Mouse (Mus musculus) small intestine, adult 2 months (tissue): ENCODE data around the gene Rxra. TPM values are rescaled to one million over a fixed set of nuclear protein-coding genes. Genes with fewer than 3 reads are reported as not detected.
A peak's percentile ranks its signal among the peaks of the same experiment; 100 is the strongest.

Source experiments
- H3K27ac ChIP-seq: fragments of 200-500 bp; 2 replicates; pipeline ENCODE4 v1.5.1; 2012; ENCODE audit warnings: low read depth, low read length, control low read depth, inconsistent platforms; ENCODE audit not compliant: insufficient read depth
- H3K27me3 ChIP-seq: fragments of 200-500 bp; 2 replicates; pipeline ENCODE4 v1.6.1; 2012; ENCODE audit warnings: mild to moderate bottlenecking, moderate library complexity, low read length, inconsistent platforms; ENCODE audit not compliant: control insufficient read depth, insufficient read depth
- H3K36me3 ChIP-seq: fragments of 200-500 bp; 2 replicates; pipeline ENCODE4 v1.6.1; 2012; ENCODE audit warnings: mild to moderate bottlenecking, low read length, control low read depth, inconsistent platforms; ENCODE audit not compliant: control insufficient read depth, insufficient read depth
- H3K4me1 ChIP-seq: fragments of 200-500 bp; 2 replicates; pipeline ENCODE4 v1.6.1; 2012; ENCODE audit warnings: low read length, inconsistent platforms, mixed read lengths; ENCODE audit not compliant: control insufficient read depth, insufficient read depth, insufficient read length
- H3K4me3 ChIP-seq: fragments of 200-500 bp; 2 replicates; pipeline ENCODE4 v1.5.1; 2012; ENCODE audit warnings: low read depth, mild to moderate bottlenecking, control low read depth, inconsistent platforms, low read length, moderate library complexity
- CTCF ChIP-seq: fragments of 200-500 bp; IDR thresholded peaks from 2 replicates; pipeline ENCODE4 v1.5.1; 2012; ENCODE audit warnings: low read depth, mild to moderate bottlenecking, control low read depth, inconsistent platforms, low read length, moderate library complexity, mixed read lengths; ENCODE audit not compliant: insufficient replicate concordance, insufficient read length; ENCODE audit errors: extremely low read depth
- POLR2A ChIP-seq: fragments of 200-500 bp; IDR thresholded peaks from 2 replicates; pipeline ENCODE4 v1.6.1; 2012; ENCODE audit warnings: low read depth, mild to moderate bottlenecking, control low read depth, inconsistent platforms, low read length, moderate library complexity
- WGBS: fragments of 180-500 bp; shearing (Covaris S2); methylation state at CpG from one replicate; pipeline ENCODE4 v1.1.7; 2018; 5-methylcytosine and 5-hydroxymethylcytosine counted together
- polyA plus RNA-seq: library from polyadenylated mRNA; depleted of rRNA; stranded (reverse); fragments of >200 nt; gene quantifications from 2 replicates; pipeline ENCODE4 v1.2.3, GENCODE M21; 2012

The Rxra gene
- polyA plus RNA-seq, 1 experiment, result 110 TPM

DNA sequence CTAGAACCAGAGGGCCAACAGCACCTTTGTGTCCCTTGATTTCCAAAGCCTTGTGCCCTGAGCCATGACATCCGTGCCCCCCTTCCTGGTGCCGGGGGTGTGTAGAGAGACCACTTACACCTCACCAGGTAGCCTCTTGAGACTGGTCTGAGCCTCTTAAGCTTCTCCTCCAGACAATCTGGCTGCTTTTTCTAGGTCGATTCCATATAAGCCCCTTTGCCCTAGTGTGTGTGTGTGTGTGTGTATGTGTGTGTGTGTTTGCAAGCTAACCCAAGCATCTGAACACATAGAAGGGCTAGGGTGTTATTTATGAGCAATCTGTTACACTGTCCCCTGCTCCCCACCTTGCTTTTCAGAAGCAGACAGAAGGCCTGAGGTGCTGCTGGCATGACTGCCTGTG is 62.2 kb downstream of the Rxra start:
- Histone ChIP-seq H3K36me3 (peaks cover 40% of the 10 kb centered on the region), H3K4me3 (no peak overlapping the region), H3K27ac (no peak overlapping the region), H3K4me1 (peaks cover 3% of the 10 kb centered on the region), H3K27me3 (no peaks in the 10 kb centered on the region)
- no peak for TF ChIP-seq POLR2A
- no peak for TF ChIP-seq CTCF
- WGBS, result 91% methylated on average over 3 of the region's 3 CpGs

DNA sequence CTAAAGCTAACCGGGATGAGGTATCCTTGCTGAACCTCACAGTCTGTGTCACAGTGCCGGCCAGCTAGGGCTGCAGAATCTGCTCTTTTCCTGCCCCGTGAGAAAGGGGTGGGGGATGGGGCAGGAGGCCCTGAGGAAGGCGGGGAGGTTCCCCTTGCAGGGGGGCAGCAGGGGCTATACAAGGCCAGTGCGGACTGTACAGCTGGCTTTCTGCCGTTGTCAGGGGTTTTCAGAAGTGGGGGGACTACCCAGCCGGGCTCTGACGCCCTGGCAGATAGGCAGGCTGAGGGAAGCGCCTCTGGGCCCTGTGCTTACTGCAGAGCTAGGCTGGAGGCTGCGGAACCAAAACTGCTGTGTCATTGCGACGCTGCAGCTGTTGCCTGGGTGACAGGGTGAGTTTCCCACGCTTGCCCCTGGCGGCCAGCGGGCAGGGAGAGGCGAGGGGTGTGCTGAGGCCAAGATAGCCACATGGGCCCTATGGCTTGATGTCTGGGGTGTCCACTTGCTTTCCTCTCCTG is 63.9 kb downstream of the Rxra start:
- TF ChIP-seq CTCF (no peak), POLR2A (no peak)
- no peak overlapping the region for H3K4me3 ChIP-seq
- WGBS, result 48% methylated on average over 16 of the region's 16 CpGs
- H3K36me3 ChIP-seq, result peaks cover 47% of the 10 kb centered on the region
- H3K4me1 ChIP-seq, result peaks cover 5% of the 10 kb centered on the region
- H3K27ac ChIP-seq, result peak overlapping the region; percentile 20
- H3K27me3 ChIP-seq, result no peaks in the 10 kb centered on the region

DNA sequence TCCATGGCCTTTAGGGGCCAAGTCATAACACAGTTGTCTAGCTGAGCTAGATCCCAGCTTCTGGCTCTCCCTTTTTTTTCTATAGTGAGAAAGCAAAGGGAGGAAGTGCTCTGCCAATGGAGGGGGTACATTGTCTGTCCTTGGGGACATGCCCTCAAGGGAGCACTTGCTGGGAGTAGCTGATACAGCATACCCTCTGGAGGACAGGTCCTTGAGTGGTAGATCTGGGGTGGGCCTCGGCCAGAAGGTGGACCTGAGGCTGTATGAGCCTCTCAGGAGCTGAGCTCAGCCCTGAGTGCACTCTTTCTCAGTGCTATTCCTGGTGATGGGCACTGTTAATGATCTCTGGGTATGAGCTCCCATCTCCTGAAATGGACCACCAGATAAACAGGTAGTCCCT is 66.9 kb downstream of the Rxra start:
- H3K4me3 ChIP-seq, result no peak overlapping the region
- peaks cover 11% of the 10 kb centered on the region for H3K4me1 ChIP-seq
- H3K36me3 ChIP-seq, result peaks cover 50% of the 10 kb centered on the region
- no peak for TF ChIP-seq CTCF
- TF ChIP-seq POLR2A, result no peak
- H3K27me3 ChIP-seq, result no peaks in the 10 kb centered on the region
- 90% methylated on average over 1 of the region's 1 CpGs for WGBS
- no peak overlapping the region for H3K27ac ChIP-seq

DNA sequence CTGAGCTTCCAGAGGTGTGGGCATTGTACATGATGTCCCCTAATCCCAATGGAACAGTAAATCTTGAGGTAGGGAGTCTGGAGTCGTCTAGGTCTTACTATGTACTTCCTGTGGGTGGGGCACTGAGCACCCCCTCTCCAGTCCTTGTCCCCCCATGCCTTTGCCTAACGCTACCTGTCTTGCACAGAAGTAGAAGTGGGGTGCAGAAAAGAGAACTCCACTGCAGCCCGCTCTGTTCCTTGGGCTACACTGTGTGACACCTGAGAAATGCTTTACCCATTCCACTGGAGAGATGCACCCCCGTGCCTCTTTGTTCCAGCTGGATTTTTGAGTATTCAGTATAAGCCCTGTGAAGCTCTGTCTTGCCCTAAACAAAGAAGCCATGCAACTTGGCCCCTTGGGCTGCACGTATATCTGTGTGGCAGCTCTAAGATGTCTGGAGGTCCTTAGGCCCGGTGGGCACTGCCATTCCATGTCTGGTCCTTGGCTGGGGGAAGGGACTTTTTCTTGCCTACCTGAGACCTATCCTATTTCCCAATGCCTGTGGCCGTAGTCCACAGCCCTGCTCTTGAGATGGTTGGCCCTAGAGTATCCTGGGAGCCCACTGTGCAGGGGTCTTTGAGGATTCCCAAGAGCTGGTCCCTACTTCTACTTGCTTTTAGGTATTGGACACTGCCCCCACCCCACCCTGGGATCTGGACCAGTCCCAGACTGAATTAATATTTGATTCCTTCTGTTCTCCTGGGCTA is 67.8 kb downstream of the Rxra start:
- 87% methylated on average over 7 of the region's 7 CpGs for WGBS
- H3K27ac ChIP-seq, result no peak overlapping the region
- peaks cover 11% of the 10 kb centered on the region for H3K4me1 ChIP-seq

DNA sequence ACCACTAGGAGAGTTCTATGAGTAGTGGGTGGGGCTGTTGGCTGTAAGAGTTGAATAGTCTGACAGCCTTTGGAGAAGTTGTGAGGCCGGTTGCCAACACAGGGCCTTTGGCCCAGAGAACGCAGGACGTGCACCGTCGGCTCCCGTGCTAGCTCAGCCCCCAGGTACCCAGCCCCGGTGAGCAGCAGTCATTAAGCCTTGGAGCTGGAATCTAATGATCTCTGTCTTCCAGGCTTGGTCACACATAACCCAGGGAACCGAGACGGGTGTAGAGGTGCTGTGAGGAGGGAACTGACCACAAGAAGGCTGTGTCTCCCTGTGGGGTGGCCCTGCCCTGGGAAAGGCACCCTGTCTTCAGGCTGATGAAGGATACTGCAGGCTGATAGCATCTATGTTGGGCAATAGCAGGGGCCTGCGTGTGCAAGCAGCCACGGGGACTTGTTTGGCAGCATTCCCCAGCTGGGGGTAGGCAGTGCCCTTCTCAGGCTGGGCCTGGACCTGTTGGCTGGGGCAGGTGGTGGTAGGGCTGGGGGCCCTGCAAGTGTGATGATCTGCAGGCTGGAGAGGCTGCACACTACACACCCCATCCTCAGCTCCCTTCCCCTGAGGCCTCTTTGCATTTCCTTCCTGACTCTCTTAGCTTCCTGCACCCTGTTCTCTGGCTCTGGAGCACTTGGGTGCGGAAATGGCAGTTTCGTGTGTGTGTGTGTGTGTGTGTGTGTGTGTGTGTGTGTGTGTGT is 68.5 kb downstream of the Rxra start:
- Histone ChIP-seq H3K27ac (no peak overlapping the region; the same call in 1 of the 2 replicates), H3K36me3 (peaks cover 58% of the 10 kb centered on the region), H3K27me3 (no peaks in the 10 kb centered on the region), H3K4me1 (peaks cover 11% of the 10 kb centered on the region), H3K4me3 (no peak overlapping the region)
- no peak for TF ChIP-seq CTCF
- TF ChIP-seq POLR2A, result no peak
- WGBS, result 44% methylated on average over 13 of the region's 13 CpGs

More for the DNA sequence above, 67.8 kb downstream of the Rxra start:
- Histone ChIP-seq H3K36me3 (peaks cover 51% of the 10 kb centered on the region), H3K4me3 (no peak overlapping the region), H3K27me3 (no peaks in the 10 kb centered on the region)
- TF ChIP-seq CTCF, result no peak
- TF ChIP-seq POLR2A, result no peak

- 68% methylated on average over 18 of the region's 18 CpGs for WGBS
- TF ChIP-seq CTCF, result no peak
- no peak for TF ChIP-seq POLR2A
- no peak overlapping the region for H3K4me3 ChIP-seq
- peaks cover 70% of the 10 kb centered on the region for H3K36me3 ChIP-seq
- H3K27me3 ChIP-seq, result no peaks in the 10 kb centered on the region
- no peak overlapping the region for H3K27ac ChIP-seq
- peaks cover 7% of the 10 kb centered on the region; the same call in 1 of the 2 replicates for H3K4me1 ChIP-seq
Observed at GRCm38 (mm10) chr2:27745673-27746620, 69.7 kb downstream of the Rxra start.
